Mouse (Mus musculus) testis, adult 10 weeks (tissue): Measurements from ENCODE around the gene B9d2. TPM values are rescaled to one million over a fixed set of nuclear protein-coding genes. Genes with fewer than 3 reads are reported as not detected.

ENCODE experiments used
- polyA plus RNA-seq: library from polyadenylated mRNA; stranded (reverse); fragments of 350-450 nt; fragmentation: Illumina TruSeq; extraction: RNeasy Lipid Tissue Mini Kit (QIAGEN cat#74804); gene quantifications from one replicate; pipeline ENCODE4 v1.2.3, GENCODE M21; 2014; ENCODE audit warnings: low read depth, low replicate concordance

Gene B9d2
- 0.28 TPM for polyA plus RNA-seq

GRCm38 (mm10) chr7:25680514-25681258 is at the start of gene B9d2:
TSS of gene B9d2 (plus strand) at chr7:25680780.

DNA sequence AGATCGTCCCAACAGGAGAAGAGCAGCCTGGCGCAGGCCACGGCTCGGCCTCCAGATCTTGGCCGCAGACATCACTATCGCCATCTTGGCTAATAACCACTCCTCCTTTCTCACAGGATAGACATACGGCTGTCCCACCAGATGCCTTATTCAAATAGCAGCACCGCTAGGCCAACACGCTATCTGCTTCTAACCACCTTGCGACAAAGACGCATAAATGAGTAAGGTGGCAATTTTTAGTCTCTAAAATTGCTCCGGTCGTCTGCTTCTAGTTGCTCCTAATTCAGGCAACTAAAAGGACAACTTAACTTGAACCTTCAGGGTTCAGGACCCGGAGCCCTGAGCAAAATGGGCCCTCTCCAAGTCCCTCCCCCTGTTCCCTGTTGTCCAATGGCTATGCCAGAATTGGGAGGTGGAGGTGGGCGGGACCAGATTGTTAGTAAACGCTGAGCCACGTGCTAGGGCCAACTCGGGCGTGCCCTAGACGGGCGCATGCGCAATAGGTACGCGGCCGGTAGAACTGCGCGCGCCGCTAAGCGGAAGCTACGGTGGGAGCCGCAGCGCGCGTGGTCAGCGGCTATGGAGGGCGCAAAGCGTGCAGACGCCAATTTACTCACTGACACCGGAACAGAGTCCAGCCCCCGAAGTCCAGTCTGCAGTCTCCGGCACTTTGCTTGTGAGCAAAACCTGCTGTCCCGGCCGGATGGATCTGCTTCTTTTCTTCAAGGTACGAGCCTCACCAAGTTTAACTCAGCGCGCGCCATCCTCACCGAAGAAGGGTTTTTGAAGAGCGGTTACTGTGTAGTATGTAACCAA is 21.7 kb upstream of the B9d2 start, which contains the start of the genes Bckdha and Exosc5:
Gene Bckdha (minus strand): TSS at position 325 of the 816 bp plus-strand sequence.
Gene Exosc5 (plus strand): TSS at position 508 of the 816 bp plus-strand sequence.

GRCm38 (mm10) chr7:25674719-25675300 is 5.8 kb upstream of the B9d2 start, which contains the start of gene Tmem91:
TSS of gene Tmem91 (minus strand) at chr7:25675166.

DNA sequence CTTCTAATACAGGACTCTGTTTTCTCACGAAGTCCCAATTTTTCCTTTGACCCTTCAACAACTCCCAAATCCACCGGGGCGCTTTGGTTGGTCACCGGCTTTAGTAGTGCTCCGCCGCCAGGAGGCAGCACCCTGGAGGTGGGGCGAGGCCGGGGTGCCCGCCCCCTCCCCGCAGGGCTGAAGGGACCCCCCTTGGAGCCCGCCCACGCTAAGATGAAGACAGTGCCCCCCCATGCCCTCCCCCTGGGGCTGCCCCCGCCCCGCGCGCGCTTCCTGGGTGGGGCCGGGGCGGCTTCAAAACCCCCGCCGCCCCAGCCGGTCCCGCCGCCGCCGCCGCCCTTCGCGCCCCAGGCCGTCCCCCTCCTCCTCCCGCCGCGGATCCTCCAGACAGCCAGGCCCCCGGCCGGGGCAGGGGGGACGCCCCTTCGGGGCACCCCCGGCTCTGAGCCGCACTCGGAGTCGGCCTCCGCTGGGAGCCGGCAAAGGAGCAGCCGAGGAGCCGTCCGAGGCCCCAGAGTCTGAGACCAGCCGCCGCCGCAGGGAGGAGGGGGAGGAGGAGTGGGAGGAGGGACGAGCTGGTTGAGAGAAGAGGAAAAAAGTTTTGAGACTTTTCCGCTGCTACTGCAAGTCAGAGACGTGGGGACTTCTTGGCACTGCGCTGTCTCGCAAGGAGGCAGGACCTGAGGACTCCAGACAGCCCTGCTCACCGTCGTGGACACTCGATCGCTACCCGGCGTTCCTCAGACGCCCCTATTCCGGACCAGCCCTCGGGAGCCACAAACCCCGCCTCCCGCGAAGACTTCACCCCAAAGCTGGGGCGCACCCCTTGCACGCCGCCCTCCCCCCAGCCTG is 6.3 kb downstream of the B9d2 start, which contains the start of gene Tgfb1:
Gene Tgfb1 (plus strand): TSS at position 323 of the 852 bp plus-strand sequence.

GRCm38 (mm10) chr7:25718788-25719417 is 38.3 kb downstream of the B9d2 start, which contains the start of gene Ccdc97:
TSS of gene Ccdc97 (minus strand) at chr7:25719088.

Other genes starting within 250 kb of the B9d2 start
- 0.53 TPM for gene Ceacam1, start 203.2 kb upstream of the B9d2 start, polyA plus RNA-seq
- 39.4 TPM for gene Ceacam2, start 140.9 kb upstream of the B9d2 start, polyA plus RNA-seq
- not detected for gene Erich4, start 64.9 kb upstream of the B9d2 start, polyA plus RNA-seq
- gene Dmac2, start 61.4 kb upstream of the B9d2 start, polyA plus RNA-seq, result 19.2 TPM
- not detected for gene B3gnt8, start 54.1 kb upstream of the B9d2 start, polyA plus RNA-seq
- 0.56 TPM for gene Bckdha, start 21.8 kb upstream of the B9d2 start, polyA plus RNA-seq
- 16.7 TPM for gene Exosc5, start 21.6 kb upstream of the B9d2 start, polyA plus RNA-seq
- 0.13 TPM for gene Tmem91, start 5.6 kb upstream of the B9d2 start, polyA plus RNA-seq
- gene Tgfb1, start 6.2 kb downstream of the B9d2 start, polyA plus RNA-seq, result 1.9 TPM
- gene Ccdc97, start 38.3 kb downstream of the B9d2 start, polyA plus RNA-seq, result 4.0 TPM
- 85.6 TPM for gene Hnrnpul1, start 74.0 kb downstream of the B9d2 start, polyA plus RNA-seq
- gene Axl, start 107.9 kb downstream of the B9d2 start, polyA plus RNA-seq, result 16.5 TPM
- gene Cyp2s1, start 136.1 kb downstream of the B9d2 start, polyA plus RNA-seq, result 0.38 TPM
- gene Cyp2b10, start 216.8 kb downstream of the B9d2 start, polyA plus RNA-seq, result not detected